In genomic region chr3:96268776-96269378, GRCm38 (mm10) we compare ENCODE assay signal across 10 mouse cellular contexts. TPM values are rescaled to one million over a fixed set of nuclear protein-coding genes. Genes with fewer than 3 reads are reported as not detected.
A peak's percentile ranks its signal among the peaks of the same experiment; 100 is the strongest.
DNase-seq lines count a peak whose midpoint lies in the region; ATAC-seq and TF ChIP-seq lines count a peak whose summit lies in the region.
"Not testable (repeated sequence)": the region's sequence is repeated elsewhere in the genome, so short reads cannot be mapped to it uniquely, and the experiment has no call there.
"Had no signal": no experiment of that assay in that cellular context is flagged by ENCODE, and none has a peak within 500 bp of the region (broad histone marks: within the 10 kb centered on the region; RNA-seq: fewer than 3 reads in every experiment).

No protein-coding gene starts in this region.

- peak; percentile 95; the same call in 1 of the 2 replicates for TF ChIP-seq POLR2A in bone marrow, adult 2 months (IDR thresholded peaks at IDR 0.05; ENCODE audit: borderline replicate concordance, control insufficient read depth, low read depth, low read length)
- TF ChIP-seq POLR2A in embryonic fibroblast, embryonic 13.5 days (IDR thresholded peaks at IDR 0.05; ENCODE audit: low read depth, low read length): peak; percentile 44
- TF ChIP-seq POLR2A in liver, adult 2 months (IDR thresholded peaks at IDR 0.05; ENCODE audit: extremely low read depth, insufficient read depth, low read length): 0 out of 2 replicates have a peak, but pooled peaks have one; percentile 4

- H3K9ac ChIP-seq in heart, embryonic 13.5 days: peak overlapping the region; percentile 85
- peak overlapping the region; percentile 59 for H3K9ac ChIP-seq in liver, adult 2 months (ENCODE audit: low read depth, low read length)

- TF ChIP-seq CTCF in bone marrow, adult 2 months (IDR thresholded peaks at IDR 0.05; ENCODE audit: control insufficient read depth, insufficient read depth, low read length); embryonic fibroblast, embryonic 13.5 days (IDR thresholded peaks at IDR 0.05; ENCODE audit: borderline replicate concordance, insufficient read depth, low read length); liver, adult 2 months (IDR thresholded peaks at IDR 0.05; ENCODE audit: low read depth, low read length): not testable (repeated sequence)

- WGBS in bone marrow, adult 2 months: under 1% methylated on average over 13 of the region's 44 CpGs
- 2% methylated on average over 14 of the region's 44 CpGs for WGBS in heart, embryonic 13.5 days
- WGBS in liver, adult 2 months: 0% methylated on average over 15 of the region's 44 CpGs
- under 1% methylated on average over 16 of the region's 44 CpGs for WGBS in midbrain, embryonic 10.5 days

- not testable (repeated sequence) for H3K27me3 ChIP-seq in heart, embryonic 13.5 days (replicated peaks); liver, adult 2 months (ENCODE audit: control insufficient read depth, insufficient read depth, low read length); midbrain, embryonic 10.5 days (ENCODE audit: low read depth, poor library complexity, severe bottlenecking)

- H3K4me1 ChIP-seq in bone marrow, adult 2 months (ENCODE audit: control insufficient read depth, insufficient read depth, low read length); embryonic fibroblast, embryonic 13.5 days (ENCODE audit: control insufficient read depth, insufficient read depth, low read length); liver, adult 2 months (ENCODE audit: control insufficient read depth, insufficient read depth, low read length): not testable (repeated sequence)
- H3K4me1 ChIP-seq in heart, embryonic 13.5 days: peaks cover 28% of the 10 kb centered on the region
- peaks cover 26% of the 10 kb centered on the region for H3K4me1 ChIP-seq in midbrain, embryonic 10.5 days

- DNase-seq in 3134 (ENCODE audit: extremely low read depth, insufficient read length, low spot score): peak; percentile 85
- peak; percentile 26 for DNase-seq in kidney, adult 11 months
- not testable (repeated sequence) for DNase-seq in liver, adult 2 months (ENCODE audit: extremely low read depth, low read depth, low spot score)
- DNase-seq in midbrain, embryonic 10.5 days (ENCODE audit: low spot score): peak; percentile 48
- DNase-seq in spleen, adult 12 weeks (ENCODE audit: low spot score): peak; percentile 63

- H3K9me3 ChIP-seq in heart, embryonic 13.5 days; midbrain, embryonic 10.5 days (replicated peaks): not testable (repeated sequence)

- not testable (repeated sequence) for H3K79me2 ChIP-seq in liver, adult 2 months (ENCODE audit: control insufficient read depth, insufficient read depth, low read length)

- ATAC-seq in heart, embryonic 13.5 days (ENCODE audit: extremely low read depth, insufficient number of reproducible peaks, low FRiP score, low TSS enrichment): not testable (repeated sequence)

- H3K36me3 ChIP-seq in heart, embryonic 13.5 days; liver, adult 2 months (ENCODE audit: control insufficient read depth, insufficient read depth, low read length); midbrain, embryonic 10.5 days: not testable (repeated sequence)

- H3K27ac ChIP-seq in bone marrow, adult 2 months (ENCODE audit: control insufficient read depth, insufficient read depth, low read depth, low read length, poor library complexity): peak overlapping the region; percentile 98
- peak overlapping the region; percentile 97 for H3K27ac ChIP-seq in embryonic fibroblast, embryonic 13.5 days (ENCODE audit: insufficient read depth, low read length)
- H3K27ac ChIP-seq in heart, embryonic 13.5 days (replicated peaks): peak overlapping the region; percentile 95
- peak overlapping the region; percentile 84 for H3K27ac ChIP-seq in liver, adult 2 months (replicated peaks; ENCODE audit: insufficient read depth, low read depth, low read length)
- H3K27ac ChIP-seq in midbrain, embryonic 10.5 days (replicated peaks): peak overlapping the region; percentile 96

- H3K4me2 ChIP-seq in heart, embryonic 13.5 days: peak overlapping the region; percentile 86

- peak overlapping the region; percentile 64 for H3K4me3 ChIP-seq in bone marrow, adult 2 months (replicated peaks; ENCODE audit: control insufficient read depth, low read depth, low read length)
- peak overlapping the region; percentile 53 for H3K4me3 ChIP-seq in embryonic fibroblast, embryonic 13.5 days (ENCODE audit: insufficient read depth, low read length)
- peak overlapping the region; percentile 62 for H3K4me3 ChIP-seq in heart, embryonic 13.5 days
- peak overlapping the region; percentile 64 for H3K4me3 ChIP-seq in liver, adult 2 months (ENCODE audit: insufficient read depth, low read depth, low read length)
- peak overlapping the region; percentile 68 for H3K4me3 ChIP-seq in midbrain, embryonic 10.5 days

RNA-seq across cellular contexts. Expression of gene Hist2h3b, which starts 0.4 kb away (rescaled TPM):
- 20.8 and 28.9 TPM in 2 replicates for polyA plus RNA-seq in bone marrow, adult 2 months (2011; ENCODE audit: insufficient read depth, insufficient read length, low replicate concordance, missing spikeins)
- polyA plus RNA-seq in embryonic fibroblast, embryonic 13.5 days (2011; ENCODE audit: insufficient read length, low read depth, missing spikeins): 2.6 and 7.5 TPM in 2 replicates
- 28.3 and 29.4 TPM in 2 replicates for polyA plus RNA-seq in heart, embryonic 13.5 days (2015; fragmentation: Nextera tagmentation; extraction: Ambion mirVana)
- 29.2 and 49.8 TPM in 2 replicates for total RNA-seq in liver, adult 2 months (2014; rRNA removed)
- 5.7 and 5.8 TPM in 2 replicates for polyA plus RNA-seq in liver, adult 2 months (2012; rRNA removed)
- 49.5 and 57.2 TPM in 2 replicates for polyA plus RNA-seq in midbrain, embryonic 10.5 days (2016; fragmentation: Nextera tagmentation; extraction: Ambion mirVana)

RNA-seq across cellular contexts. Expression of gene Hist2h2bb, which starts 0.7 kb away (rescaled TPM):
- 71.9 and 132 TPM in 2 replicates for polyA plus RNA-seq in bone marrow, adult 2 months (2011; ENCODE audit: insufficient read depth, insufficient read length, low replicate concordance, missing spikeins)
- 11.0 and 16.1 TPM in 2 replicates for polyA plus RNA-seq in embryonic fibroblast, embryonic 13.5 days (2011; ENCODE audit: insufficient read length, low read depth, missing spikeins)
- polyA plus RNA-seq in heart, embryonic 13.5 days (2015; fragmentation: Nextera tagmentation; extraction: Ambion mirVana): 3.3 and 5.9 TPM in 2 replicates
- 30.4 and 30.7 TPM in 2 replicates for total RNA-seq in liver, adult 2 months (2014; rRNA removed)
- not detected in 2 replicates for polyA plus RNA-seq in liver, adult 2 months (2012; rRNA removed)
- 9.5 and 10.3 TPM in 2 replicates for polyA plus RNA-seq in midbrain, embryonic 10.5 days (2016; fragmentation: Nextera tagmentation; extraction: Ambion mirVana)

RNA-seq across cellular contexts. Expression of gene Hist2h4, which starts 5.8 kb away (rescaled TPM):
- 25.3 and 31.8 TPM in 2 replicates for polyA plus RNA-seq in bone marrow, adult 2 months (2011; ENCODE audit: insufficient read depth, insufficient read length, low replicate concordance, missing spikeins)
- polyA plus RNA-seq in embryonic fibroblast, embryonic 13.5 days (2011; ENCODE audit: insufficient read length, low read depth, missing spikeins): 2.5 and 3.7 TPM in 2 replicates
- polyA plus RNA-seq in heart, embryonic 13.5 days (2015; fragmentation: Nextera tagmentation; extraction: Ambion mirVana): 3.9 and 5.4 TPM in 2 replicates
- 6.0 and 6.6 TPM in 2 replicates for total RNA-seq in liver, adult 2 months (2014; rRNA removed)
- 0.75 and 1.5 TPM in 2 replicates for polyA plus RNA-seq in liver, adult 2 months (2012; rRNA removed)
- 12.2 and 12.6 TPM in 2 replicates for polyA plus RNA-seq in midbrain, embryonic 10.5 days (2016; fragmentation: Nextera tagmentation; extraction: Ambion mirVana)

RNA-seq across cellular contexts. Expression of gene Hist2h3c1, which starts 22.4 kb away (rescaled TPM):
- polyA plus RNA-seq in bone marrow, adult 2 months (2011; ENCODE audit: insufficient read depth, insufficient read length, low replicate concordance, missing spikeins): not detected in 2 replicates
- not detected in 2 replicates for polyA plus RNA-seq in embryonic fibroblast, embryonic 13.5 days (2011; ENCODE audit: insufficient read length, low read depth, missing spikeins)
- polyA plus RNA-seq in heart, embryonic 13.5 days (2015; fragmentation: Nextera tagmentation; extraction: Ambion mirVana): 0.24 and 0.46 TPM in 2 replicates
- total RNA-seq in liver, adult 2 months (2014; rRNA removed): not detected in 2 replicates
- not detected in 2 replicates for polyA plus RNA-seq in liver, adult 2 months (2012; rRNA removed)
- 0.70 and 0.86 TPM in 2 replicates for polyA plus RNA-seq in midbrain, embryonic 10.5 days (2016; fragmentation: Nextera tagmentation; extraction: Ambion mirVana)
- total RNA-seq: adrenal gland, adult 8-10 months; layer of hippocampus, adult 18-20 months had no signal

RNA-seq across cellular contexts. Expression of gene Hist2h2aa1, which starts 23.6 kb away (rescaled TPM):
- 4.5 TPM in 1 of 2 replicates, not detected in the other for polyA plus RNA-seq in bone marrow, adult 2 months (2011; ENCODE audit: insufficient read depth, insufficient read length, low replicate concordance, missing spikeins)
- polyA plus RNA-seq in embryonic fibroblast, embryonic 13.5 days (2011; ENCODE audit: insufficient read length, low read depth, missing spikeins): 9.2 and 11.1 TPM in 2 replicates
- polyA plus RNA-seq in heart, embryonic 13.5 days (2015; fragmentation: Nextera tagmentation; extraction: Ambion mirVana): 10.6 and 16.1 TPM in 2 replicates
- 230 and 263 TPM in 2 replicates for total RNA-seq in liver, adult 2 months (2014; rRNA removed)
- 428 and 563 TPM in 2 replicates for polyA plus RNA-seq in liver, adult 2 months (2012; rRNA removed)
- polyA plus RNA-seq in midbrain, embryonic 10.5 days (2016; fragmentation: Nextera tagmentation; extraction: Ambion mirVana): 13.7 TPM in 2 replicates

Comparison
In these comparisons a context has a peak if more than half of its experiments do, and no peak if none do; other contexts are left out.
1. POLR2A ChIP-seq: peak in every context shown above with its lines; median percentile 95 in bone marrow, adult 2 months; 44 in embryonic fibroblast, embryonic 13.5 days; 4 in liver, adult 2 months.